Mouse (Mus musculus) CD4-positive helper T cell, adult 2 months (primary cell): ENCODE results near the gene Grap2.
"Not testable (repeated sequence)": the region's sequence is repeated elsewhere in the genome, so short reads cannot be mapped to it uniquely, and the experiment has no call there.

Experiments used
- DNase-seq: peaks from one replicate; pipeline ENCODE4 v3.0.0-alpha.2; 2012; ENCODE audit warnings: low read depth, missing footprints, low spot score

The Grap2 gene

GRCm38 (mm10) chr15:80566696-80567095 is 5.7 kb upstream of the Grap2 start:
- DNase-seq = no peak

- DNase-seq = peak; percentile 42
Measured at GRCm38 (mm10) chr15:80567139-80567538, 5.3 kb upstream of the Grap2 start.

DNA sequence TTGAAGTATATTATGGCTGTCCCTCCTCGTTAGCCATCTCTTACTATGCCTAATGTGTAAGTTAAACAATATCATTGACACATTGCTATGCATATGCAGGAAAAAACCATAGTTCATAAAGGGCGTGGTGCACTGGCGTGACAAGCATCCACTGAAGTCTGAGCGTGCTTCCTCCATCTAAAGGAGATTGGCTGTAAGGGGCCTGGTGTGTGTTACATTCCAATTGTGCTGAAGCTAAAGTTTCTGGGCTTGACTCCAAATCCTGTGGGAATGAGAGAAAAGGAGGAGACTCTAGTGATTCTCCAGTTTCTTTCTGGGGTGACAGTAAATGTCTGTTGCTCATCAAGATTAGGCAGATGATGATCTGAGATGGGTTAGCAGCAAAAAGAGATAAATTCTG is 4.7 kb upstream of the Grap2 start:
- DNase-seq = no peak

- DNase-seq = no peak
Measured at GRCm38 (mm10) chr15:80569205-80569604, 3.2 kb upstream of the Grap2 start.

GRCm38 (mm10) chr15:80570226-80570625 is 2.2 kb upstream of the Grap2 start:
- no peak for DNase-seq

GRCm38 (mm10) chr15:80571611-80572010 is 783 bp upstream of the Grap2 start:
- peak; percentile 64 for DNase-seq

DNA sequence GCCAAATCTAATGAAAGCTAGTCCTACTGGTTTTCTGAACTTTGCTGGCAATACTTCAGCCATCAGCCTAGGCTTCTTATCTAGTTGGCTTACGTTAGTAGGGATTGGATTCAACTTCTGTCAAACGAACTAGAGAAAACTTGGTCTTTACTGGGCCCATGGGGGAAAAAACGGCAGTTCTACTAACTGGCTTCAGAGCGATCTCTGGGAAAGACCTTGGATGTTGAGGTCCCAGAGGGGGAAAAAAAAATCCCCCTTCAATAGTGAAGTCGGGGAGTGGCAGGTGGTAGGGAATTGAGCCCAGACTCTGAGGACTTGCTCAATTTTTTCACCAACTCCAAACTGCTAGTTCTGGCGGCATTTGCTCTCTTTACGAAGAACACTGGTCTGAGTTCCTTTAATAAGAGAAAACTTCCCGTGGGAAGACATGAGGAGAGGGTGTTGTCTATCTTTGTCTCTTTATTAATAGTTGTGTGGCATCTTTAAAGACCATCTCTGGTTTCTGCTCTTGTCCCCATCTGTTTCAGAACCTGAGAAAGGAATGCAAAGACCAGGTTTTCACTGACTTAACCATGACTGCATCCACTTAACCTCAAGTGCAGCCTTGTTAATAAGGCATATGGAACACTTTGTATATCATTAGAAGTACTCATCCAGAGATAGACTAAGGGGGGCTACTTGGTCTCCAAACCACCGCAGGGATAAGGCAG is 572 bp downstream of the Grap2 start:
- no peak for DNase-seq

DNA sequence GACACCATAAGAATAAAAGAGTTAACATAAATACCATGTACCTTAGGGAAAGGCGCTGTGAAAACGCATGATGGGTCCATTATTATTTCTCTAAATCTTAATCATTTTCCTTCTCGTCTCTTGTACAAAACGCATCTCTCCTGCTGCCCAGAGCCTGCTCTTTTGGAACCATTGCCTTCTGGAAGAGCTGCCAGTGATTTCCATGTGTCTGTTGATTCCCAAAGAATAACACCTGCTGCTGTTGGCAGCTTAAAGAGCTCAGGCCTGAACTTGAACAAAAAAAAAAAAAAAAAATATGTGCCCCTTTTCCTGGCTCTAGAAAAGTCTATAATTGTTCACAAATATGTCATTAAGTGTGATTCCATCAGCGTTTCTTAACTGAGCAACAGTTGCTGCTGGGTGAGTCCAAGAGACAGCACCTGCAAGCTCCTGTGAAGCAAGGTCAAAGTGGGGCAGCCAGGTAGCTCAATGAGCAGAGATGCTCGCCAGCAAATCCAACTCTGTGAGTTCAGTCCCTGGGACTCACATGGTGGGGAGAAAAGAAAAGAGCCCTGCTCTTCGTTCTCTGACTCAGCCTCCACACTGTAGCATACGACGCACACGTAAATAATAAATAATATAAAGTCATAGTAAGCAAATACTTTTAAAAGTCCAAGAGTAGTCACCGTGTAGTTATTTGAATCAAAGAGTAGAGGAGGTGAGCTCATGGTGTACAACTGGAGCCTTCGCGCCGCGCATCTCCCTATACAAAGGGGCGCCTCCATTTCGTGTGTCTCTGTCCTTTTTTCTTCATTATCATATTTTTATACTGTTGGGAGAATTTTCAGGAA is 2.0 kb downstream of the Grap2 start:
- no peak for DNase-seq

- peak; percentile 39 for DNase-seq
Measured at GRCm38 (mm10) chr15:80575817-80576370, 3.5 kb downstream of the Grap2 start.

- DNase-seq = peak; percentile 63
Measured at GRCm38 (mm10) chr15:80576415-80576994, 4.1 kb downstream of the Grap2 start.

DNA sequence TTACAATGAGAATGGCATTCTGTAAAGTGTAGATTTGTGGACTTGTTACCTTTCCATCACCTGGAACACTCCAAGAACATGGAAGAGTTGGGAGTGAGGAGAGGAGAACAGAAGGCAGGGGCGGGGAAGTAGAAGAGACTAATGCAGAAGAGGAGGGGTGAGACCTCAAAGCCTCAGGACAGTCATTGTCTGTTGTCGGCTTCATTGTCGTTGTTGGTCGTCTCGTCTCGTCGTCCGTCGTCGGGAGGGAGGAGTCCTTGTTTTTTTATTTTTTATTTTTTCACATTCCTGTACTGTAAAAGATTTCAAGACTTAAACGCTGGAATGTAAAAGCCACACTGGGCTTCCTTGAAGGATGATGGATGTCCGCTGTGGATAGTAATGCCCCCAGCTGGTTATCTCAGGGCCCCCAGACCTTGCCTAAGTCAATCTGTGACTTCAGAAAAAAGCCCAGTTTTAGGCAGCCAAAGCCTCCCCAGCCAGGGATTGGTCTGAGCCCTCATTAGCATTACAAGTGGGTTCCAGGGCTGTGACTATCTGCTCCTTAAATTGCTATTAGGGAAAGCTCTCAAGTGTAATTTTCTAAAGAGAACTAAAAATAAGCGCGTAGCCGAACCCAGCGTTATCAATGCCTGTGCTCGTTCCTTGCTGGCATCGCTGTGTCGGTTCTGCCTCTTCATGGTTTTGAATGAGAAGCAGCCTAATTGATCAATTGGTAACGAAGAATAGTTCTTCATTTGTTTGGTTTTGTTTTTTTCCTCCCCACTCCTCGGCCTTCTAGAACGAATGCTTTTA is 5.0 kb downstream of the Grap2 start:
- peak; percentile 47 for DNase-seq

DNA sequence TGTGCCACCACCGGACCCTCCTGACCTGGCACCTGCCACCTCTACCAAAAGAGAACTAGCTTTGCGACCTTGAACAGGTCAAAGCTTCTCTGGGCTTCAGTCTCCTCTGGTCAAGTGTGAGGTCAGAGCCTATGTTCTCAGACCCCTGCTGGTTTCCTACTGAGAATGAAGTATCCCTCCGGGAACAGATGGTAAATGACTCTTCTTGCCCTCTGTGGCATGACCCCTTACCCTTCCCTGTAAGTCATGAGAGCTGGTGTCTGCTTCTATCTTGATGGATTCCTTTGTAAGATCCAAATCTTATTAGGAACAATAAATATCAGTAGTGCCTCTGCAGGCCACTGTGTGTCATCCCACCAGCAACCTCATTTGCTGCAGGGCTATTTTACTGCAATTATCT is 6.7 kb downstream of the Grap2 start:
- no peak for DNase-seq

GRCm38 (mm10) chr15:80580585-80580984 is 8.2 kb downstream of the Grap2 start:
- DNase-seq = not testable (repeated sequence)

GRCm38 (mm10) chr15:80582581-80583495 is 10.4 kb downstream of the Grap2 start:
- DNase-seq = peak; percentile 83

GRCm38 (mm10) chr15:80586296-80586695 is 13.9 kb downstream of the Grap2 start:
- no peak for DNase-seq

DNA sequence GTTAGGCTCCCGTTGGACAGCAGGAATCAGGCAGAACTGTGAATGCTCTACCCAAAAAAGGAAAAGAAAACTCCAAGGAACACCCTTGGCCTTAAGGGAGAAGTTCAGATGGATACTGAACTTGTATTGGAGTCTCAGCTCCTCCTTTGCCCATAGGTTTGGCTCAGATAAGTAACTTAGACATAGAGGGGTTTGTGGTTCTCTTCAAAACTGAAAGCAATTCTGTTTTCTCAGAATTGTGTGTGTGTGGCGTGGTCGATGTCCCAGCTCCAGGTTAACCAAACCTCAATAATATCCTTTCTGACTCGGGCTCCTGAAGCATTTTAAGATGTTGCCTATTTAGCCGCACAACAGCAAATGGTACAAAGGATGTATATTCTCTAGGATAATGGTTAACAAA is 18.2 kb downstream of the Grap2 start:
- peak; percentile 80 for DNase-seq

GRCm38 (mm10) chr15:80592737-80593136 is 20.3 kb downstream of the Grap2 start:
- peak; percentile 61 for DNase-seq

- no peak for DNase-seq
Measured at GRCm38 (mm10) chr15:80593877-80594276, 21.5 kb downstream of the Grap2 start.

- peak; percentile 61 for DNase-seq
Measured at GRCm38 (mm10) chr15:80598750-80599149, 26.4 kb downstream of the Grap2 start.

- DNase-seq = peak; percentile 73
Measured at GRCm38 (mm10) chr15:80599213-80599750, 26.9 kb downstream of the Grap2 start.
